Mouse (Mus musculus) ES-E14 (cell line): Measurements from ENCODE around the gene Tbxas1. TPM values are rescaled to one million over a fixed set of nuclear protein-coding genes. Genes with fewer than 3 reads are reported as not detected.

Experiments used
- DNase-seq: peaks from one replicate; pipeline ENCODE4 v3.0.0-alpha.2; 2013; ENCODE audit warnings: low read depth, low spot score
- H3K27ac ChIP-seq: 2 replicates; pipeline ENCODE4 v1.5.1; 2012; ENCODE audit warnings: low read depth, mild to moderate bottlenecking, low read length, moderate library complexity, mixed read lengths; ENCODE audit not compliant: poor library complexity, insufficient read depth, severe bottlenecking
- H3K36me3 ChIP-seq: 2 replicates; pipeline ENCODE4 v1.6.1; 2012; ENCODE audit warnings: mild to moderate bottlenecking, low read length, moderate library complexity, mixed read lengths; ENCODE audit not compliant: control insufficient read depth, poor library complexity, insufficient read depth, severe bottlenecking
- H3K4me1 ChIP-seq, 2 experiments: fragments of 150-350 bp in 1 of 2; sonication (generic) in 1 of 2; 2 replicates each; pipeline ENCODE4 v1.6.1; 2012; ENCODE audit warnings: low read length in 2 of 2, mild to moderate bottlenecking in 1 of 2, mixed read lengths in 1 of 2; ENCODE audit not compliant: control insufficient read depth in 2 of 2, insufficient read depth in 2 of 2, poor library complexity in 1 of 2
- H3K4me3 ChIP-seq, 2 experiments: fragments of 150-350 bp in 1 of 2; sonication (generic) in 1 of 2; 2 replicates each; pipeline ENCODE4 v1.5.1; 2012; ENCODE audit warnings: low read length in 2 of 2, low read depth in 1 of 2, mild to moderate bottlenecking in 1 of 2, mixed read lengths in 1 of 2; ENCODE audit not compliant: insufficient read depth in 1 of 2, poor library complexity in 1 of 2, severe bottlenecking in 1 of 2
- H3K9ac ChIP-seq: 2 replicates; pipeline ENCODE4 v1.6.1; 2012; ENCODE audit warnings: low read depth, mild to moderate bottlenecking, low read length, mixed read lengths; ENCODE audit not compliant: poor library complexity, insufficient read depth, severe bottlenecking
- H3K9me3 ChIP-seq: fragments of 150-350 bp; sonication (generic); 2 replicates; pipeline ENCODE4 v1.6.1; 2012; ENCODE audit warnings: low read depth, mild to moderate bottlenecking, low read length; ENCODE audit not compliant: control insufficient read depth, insufficient read depth
- CHD2 ChIP-seq: IDR thresholded peaks from 2 replicates; pipeline ENCODE4 v1.6.1; 2014; ENCODE audit warnings: mild to moderate bottlenecking, low read depth, low read length, inconsistent platforms
- HCFC1 ChIP-seq: IDR thresholded peaks from 2 replicates; pipeline ENCODE4 v1.6.1; 2012; ENCODE audit warnings: low read length, inconsistent platforms, borderline replicate concordance; ENCODE audit not compliant: insufficient read depth
- MAFK ChIP-seq: IDR thresholded peaks from 2 replicates; pipeline ENCODE4 v1.6.1; 2014; ENCODE audit warnings: mild to moderate bottlenecking, low read depth, low read length, inconsistent platforms; ENCODE audit not compliant: insufficient read depth
- ZC3H11A ChIP-seq: IDR thresholded peaks from 2 replicates; pipeline ENCODE4 v1.6.1; 2012; ENCODE audit warnings: low read depth, mild to moderate bottlenecking, inconsistent platforms, low read length, borderline replicate concordance
- ZNF384 ChIP-seq: IDR thresholded peaks from 2 replicates; pipeline ENCODE4 v1.6.1; 2012; ENCODE audit warnings: low read depth, low read length, inconsistent platforms
- in situ Hi-C, 2 experiments: fragments of 600-800 bp; cut with MboI; formaldehyde crosslinking; loops; one replicate each; pipeline ENCODE4 v1.15.1; 2025; ENCODE audit warnings: low sequenced_read_pairs in 2 of 2, inconsistent platforms in 1 of 2; ENCODE audit not compliant: unreplicated experiment in 2 of 2
- total RNA-seq: library from RNA; depleted of rRNA; stranded (reverse); fragments of 300-350 nt; gene quantifications from 2 replicates; pipeline ENCODE4 v1.2.3, GENCODE M21; 2012; rRNA removed

The Tbxas1 gene
- not detected in 2 replicates for total RNA-seq

GRCm38 (mm10) chr6:38875258-38876070, at the start of gene Tbxas1:
TSS of gene Tbxas1 (plus strand) at chr6:38875404.
- TF ChIP-seq CHD2 (no peak), HCFC1 (no peak), MAFK (no peak), ZC3H11A (no peak), ZNF384 (no peak)
- Histone ChIP-seq H3K36me3 (no peaks in the 10 kb centered on the region), H3K4me3 (peak within 1 kb of the TSS; percentile 76), H3K9me3 (no peaks in the 10 kb centered on the region), H3K9ac (peak within 1 kb of the TSS; percentile 77), H3K4me1 (0 out of 4 replicates have a peak, but pooled peaks cover 0 to 3% of the 10 kb centered on the region in 2 experiments), H3K27ac (no peak within 1 kb of the TSS)
- in situ Hi-C loops, result no loop called here
- no peak for DNase-seq

GRCm38 (mm10) chr6:38825886-38826285, 49.3 kb upstream of the Tbxas1 start:
- DNase-seq, result no peak
- Histone ChIP-seq H3K36me3 (no peaks in the 10 kb centered on the region), H3K27ac (no peak overlapping the region), H3K4me3 (no peak overlapping the region), H3K9me3 (no peaks in the 10 kb centered on the region), H3K9ac (no peak overlapping the region), H3K4me1 (no peaks in the 10 kb centered on the region)
- in situ Hi-C loops, result no loop called here
- TF ChIP-seq ZC3H11A (no peak), ZNF384 (no peak), CHD2 (no peak), MAFK (no peak), HCFC1 (no peak)

- no peaks in the 10 kb centered on the region for H3K4me1 ChIP-seq
- H3K27ac ChIP-seq, result no peak overlapping the region
- H3K36me3 ChIP-seq, result no peaks in the 10 kb centered on the region
- no peak for DNase-seq
- no peak for TF ChIP-seq HCFC1
- no peak for TF ChIP-seq MAFK
- TF ChIP-seq ZNF384, result no peak
- TF ChIP-seq ZC3H11A, result no peak
- no peak for TF ChIP-seq CHD2
- in situ Hi-C loops, result no loop called here
- no peak overlapping the region for H3K9ac ChIP-seq
- no peaks in the 10 kb centered on the region for H3K9me3 ChIP-seq
- H3K4me3 ChIP-seq, result no peak overlapping the region
These were observed 48.3 kb upstream of the Tbxas1 start for GRCm38 (mm10) chr6:38826857-38827256.

GRCm38 (mm10) chr6:38827435-38827834, 47.8 kb upstream of the Tbxas1 start:
- Histone ChIP-seq H3K9me3 (no peaks in the 10 kb centered on the region), H3K4me1 (no peaks in the 10 kb centered on the region), H3K36me3 (no peaks in the 10 kb centered on the region), H3K27ac (no peak overlapping the region), H3K4me3 (no peak overlapping the region), H3K9ac (no peak overlapping the region)
- TF ChIP-seq ZC3H11A, result no peak
- no peak for TF ChIP-seq HCFC1
- TF ChIP-seq ZNF384, result no peak
- TF ChIP-seq CHD2, result no peak
- no peak for TF ChIP-seq MAFK
- no peak for DNase-seq
- in situ Hi-C loops, result no loop called here

- H3K36me3 ChIP-seq, result no peaks in the 10 kb centered on the region
- no peak for DNase-seq
- H3K27ac ChIP-seq, result no peak overlapping the region
- no peak overlapping the region for H3K4me3 ChIP-seq
- TF ChIP-seq CHD2 (no peak), ZNF384 (no peak), HCFC1 (no peak), MAFK (no peak), ZC3H11A (no peak)
- H3K9ac ChIP-seq, result no peak overlapping the region
- H3K9me3 ChIP-seq, result no peaks in the 10 kb centered on the region
- H3K4me1 ChIP-seq, result no peaks in the 10 kb centered on the region
- in situ Hi-C loops, result no loop called here
These were observed 47.0 kb upstream of the Tbxas1 start for GRCm38 (mm10) chr6:38828211-38828610.
